24 mouse cellular contexts compared by ENCODE assay signal in genomic region chr9:54227580-54227979, GRCm38 (mm10). TPM values are rescaled to one million over a fixed set of nuclear protein-coding genes. Genes with fewer than 3 reads are reported as not detected.
"Had no signal": no experiment of that assay in that cellular context is flagged by ENCODE, and none has a peak within 500 bp of the region (broad histone marks: within the 10 kb centered on the region; RNA-seq: fewer than 3 reads in every experiment).

No protein-coding gene starts in this region.

- H3K4me3 ChIP-seq: lung, embryonic 15.5 days; megakaryocyte, embryonic 14.5 days; midbrain, embryonic 13.5 days; midbrain, embryonic 15.5 days; neural tube, embryonic 12.5 days; stomach, embryonic 15.5 days had no signal

- H3K27me3 ChIP-seq: lung, embryonic 15.5 days; midbrain, embryonic 13.5 days; midbrain, embryonic 15.5 days; neural tube, embryonic 12.5 days; stomach, embryonic 15.5 days had no signal

- H3K4me2 ChIP-seq: lung, embryonic 15.5 days; midbrain, embryonic 11.5 days; midbrain, embryonic 13.5 days; midbrain, embryonic 15.5 days; neural tube, embryonic 12.5 days; stomach, embryonic 15.5 days had no signal

- H3K36me3 ChIP-seq: lung, embryonic 15.5 days; midbrain, embryonic 13.5 days; midbrain, embryonic 15.5 days; neural tube, embryonic 12.5 days; stomach, embryonic 15.5 days had no signal

- H3K27ac ChIP-seq: lung, embryonic 15.5 days; macrophage; midbrain, embryonic 13.5 days; midbrain, embryonic 15.5 days; neural tube, embryonic 12.5 days; stomach, embryonic 15.5 days; stomach, postnatal 0 days had no signal

- H3K9ac ChIP-seq: liver, postnatal 0 days; lung, embryonic 15.5 days; midbrain, embryonic 13.5 days; midbrain, embryonic 15.5 days; neural tube, embryonic 12.5 days; stomach, embryonic 15.5 days had no signal

- H3K4me1 ChIP-seq: lung, embryonic 15.5 days; midbrain, embryonic 15.5 days; neural tube, embryonic 12.5 days; stomach, embryonic 15.5 days had no signal

- H3K9me3 ChIP-seq: lung, embryonic 15.5 days; midbrain, embryonic 13.5 days; midbrain, embryonic 15.5 days; neural tube, embryonic 12.5 days; stomach, embryonic 15.5 days had no signal

- DNase-seq: liver, postnatal 0 days; lung, adult 2 months; lung, postnatal 14 days; lung, postnatal 36 days; right cerebral cortex, postnatal 14 days; thymus, adult 2 months; thymus, postnatal 25 days; thymus, postnatal 4 days had no signal

- ATAC-seq: liver, postnatal 0 days; lung, postnatal 0 days; midbrain, embryonic 13.5 days; midbrain, embryonic 15.5 days had no signal

RNA-seq across cellular contexts. Expression of gene Cyp19a1, which starts 40.3 kb away (rescaled TPM):
- total RNA-seq: megakaryocyte progenitor cell, adult 5-6 weeks; monocyte, adult 5-6 weeks; neutrophil, adult 5-6 weeks had no signal
- polyA plus RNA-seq: liver, postnatal 0 days; lung, adult 2 months; lung, embryonic 15.5 days; lung, postnatal 0 days; macrophage; midbrain, embryonic 11.5 days; midbrain, embryonic 15.5 days; neural tube, embryonic 14.5 days; spleen, adult 2 months; stomach, embryonic 15.5 days; stomach, postnatal 0 days; urinary bladder, adult 2 months had no signal

RNA-seq across cellular contexts. Expression of gene Gldn, which starts 58.7 kb away (rescaled TPM):
- total RNA-seq: megakaryocyte progenitor cell, adult 5-6 weeks; monocyte, adult 5-6 weeks; neutrophil, adult 5-6 weeks had no signal
- polyA plus RNA-seq: liver, postnatal 0 days; lung, embryonic 15.5 days; lung, postnatal 0 days; macrophage; stomach, embryonic 15.5 days; stomach, postnatal 0 days had no signal
